Comparison of ENCODE assay signal across 24 mouse cellular contexts in genomic region chr7:40275078-40275477, GRCm38 (mm10).
A peak's percentile ranks its signal among the peaks of the same experiment; 100 is the strongest.
DNase-seq lines count a peak whose midpoint lies in the region; ATAC-seq and TF ChIP-seq lines count a peak whose summit lies in the region.
"Had no signal": no experiment of that assay in that cellular context is flagged by ENCODE, and none has a peak within 500 bp of the region (broad histone marks: within the 10 kb centered on the region; RNA-seq: fewer than 3 reads in every experiment).

No protein-coding gene starts in this region.

- TF ChIP-seq CTCF in cerebellum, adult 2 months (IDR thresholded peaks at IDR 0.05; ENCODE audit: borderline replicate concordance, insufficient read depth, low read depth, low read length): no peak

- no peak overlapping the region for H3K4me3 ChIP-seq in hindbrain, embryonic 11.5 days (ENCODE audit: low read depth, low read length)
- H3K4me3 ChIP-seq in hindbrain, embryonic 16.5 days (ENCODE audit: low read length): no peak overlapping the region
- H3K4me3 ChIP-seq in midbrain, embryonic 12.5 days: no peak overlapping the region
- H3K4me3 ChIP-seq in midbrain, embryonic 11.5 days (ENCODE audit: low read depth, low read length): no peak overlapping the region
- no peak overlapping the region for H3K4me3 ChIP-seq in embryonic facial prominence, embryonic 11.5 days (ENCODE audit: low read depth, low read length)
- H3K4me3 ChIP-seq in neural tube, embryonic 14.5 days (ENCODE audit: low read depth, low read length): no peak overlapping the region
- no peak overlapping the region for H3K4me3 ChIP-seq in cerebellum, adult 2 months (replicated peaks; ENCODE audit: insufficient read depth, low read depth, low read length)
- H3K4me3 ChIP-seq: embryonic facial prominence, embryonic 15.5 days; limb, embryonic 13.5 days; liver, embryonic 12.5 days; midbrain, embryonic 10.5 days had no signal

- H3K9ac ChIP-seq in hindbrain, embryonic 11.5 days (ENCODE audit: low read depth, low read length): no peak overlapping the region
- no peak overlapping the region; the same call in 1 of the 2 replicates for H3K9ac ChIP-seq in hindbrain, embryonic 16.5 days (ENCODE audit: low read depth, low read length)
- no peak overlapping the region for H3K9ac ChIP-seq in midbrain, embryonic 12.5 days (replicated peaks)
- no peak overlapping the region for H3K9ac ChIP-seq in midbrain, embryonic 11.5 days (ENCODE audit: low read length)
- no peak overlapping the region for H3K9ac ChIP-seq in embryonic facial prominence, embryonic 11.5 days (replicated peaks; ENCODE audit: low read length)
- no peak overlapping the region for H3K9ac ChIP-seq in neural tube, embryonic 14.5 days (replicated peaks; ENCODE audit: low read depth, low read length)
- H3K9ac ChIP-seq: embryonic facial prominence, embryonic 15.5 days; limb, embryonic 13.5 days; liver, embryonic 12.5 days had no signal

- DNase-seq in hindbrain, embryonic 11.5 days (ENCODE audit: low spot score): peak; percentile 4
- no peak for DNase-seq in midbrain, embryonic 11.5 days (ENCODE audit: low spot score, missing footprints)
- DNase-seq in embryonic facial prominence, embryonic 11.5 days (ENCODE audit: low spot score): no peak
- no peak for DNase-seq in cerebellum, adult 2 months
- DNase-seq: cerebellum, adult 11 months; cerebellum, postnatal 36 days; kidney, adult 9 months; kidney, postnatal 14 days; lung, adult 18-20 months; lung, postnatal 10 days; right cerebral cortex, postnatal 14 days; thymus, adult 2 months had no signal

- H3K27ac ChIP-seq in hindbrain, embryonic 11.5 days (ENCODE audit: low read depth, low read length): 0 out of 2 replicates have a peak overlapping the region, but pooled peaks have one; percentile 30
- H3K27ac ChIP-seq in hindbrain, embryonic 16.5 days (ENCODE audit: low read depth, low read length): no peak overlapping the region
- H3K27ac ChIP-seq in midbrain, embryonic 12.5 days (replicated peaks): no peak overlapping the region
- no peak overlapping the region for H3K27ac ChIP-seq in midbrain, embryonic 11.5 days (ENCODE audit: low read depth, low read length)
- H3K27ac ChIP-seq in embryonic facial prominence, embryonic 11.5 days (replicated peaks; ENCODE audit: low read depth, low read length): no peak overlapping the region
- H3K27ac ChIP-seq in neural tube, embryonic 14.5 days (ENCODE audit: low read depth, low read length): no peak overlapping the region
- no peak overlapping the region for H3K27ac ChIP-seq in cerebellum, adult 2 months (ENCODE audit: insufficient read depth, low read length)
- H3K27ac ChIP-seq: embryonic facial prominence, embryonic 15.5 days; limb, embryonic 13.5 days; liver, embryonic 12.5 days; stomach, postnatal 0 days had no signal

- TF ChIP-seq POLR2A in cerebellum, adult 2 months (IDR thresholded peaks at IDR 0.05; ENCODE audit: borderline replicate concordance, insufficient read depth, low read length): no peak

- peak; percentile 59; the same call in 1 of the 2 replicates for ATAC-seq in hindbrain, embryonic 11.5 days (ENCODE audit: low FRiP score)
- ATAC-seq in hindbrain, embryonic 16.5 days: no peak
- ATAC-seq in midbrain, embryonic 12.5 days (ENCODE audit: low FRiP score, low read depth): 0 out of 2 replicates have a peak, but pooled peaks have one; percentile 0
- ATAC-seq in midbrain, embryonic 11.5 days (ENCODE audit: low FRiP score): no peak
- 0 out of 2 replicates have a peak, but pooled peaks have one; percentile 5 for ATAC-seq in embryonic facial prominence, embryonic 11.5 days (replicated peaks; ENCODE audit: insufficient number of reproducible peaks, low FRiP score, low TSS enrichment, low read depth)
- ATAC-seq in neural tube, embryonic 14.5 days (ENCODE audit: low read depth): peak; percentile 41; the same call in 1 of the 2 replicates
- ATAC-seq: CD4-positive, CD25-positive, alpha-beta regulatory T cell, adult 4 months; forebrain, embryonic 14.5 days; intestine, embryonic 16.5 days; liver, embryonic 12.5 days had no signal

- H3K4me2 ChIP-seq in hindbrain, embryonic 11.5 days (replicated peaks; ENCODE audit: low read depth, low read length): no peak overlapping the region
- no peak overlapping the region for H3K4me2 ChIP-seq in hindbrain, embryonic 16.5 days (ENCODE audit: low read length)
- no peak overlapping the region for H3K4me2 ChIP-seq in midbrain, embryonic 12.5 days (replicated peaks)
- H3K4me2 ChIP-seq in midbrain, embryonic 11.5 days: no peak overlapping the region
- no peak overlapping the region for H3K4me2 ChIP-seq in embryonic facial prominence, embryonic 11.5 days (ENCODE audit: low read depth, low read length)
- no peak overlapping the region for H3K4me2 ChIP-seq in neural tube, embryonic 14.5 days (ENCODE audit: low read depth, low read length)
- H3K4me2 ChIP-seq: embryonic facial prominence, embryonic 15.5 days; heart, embryonic 11.5 days; limb, embryonic 13.5 days; liver, embryonic 12.5 days had no signal

- no peaks in the 10 kb centered on the region for H3K36me3 ChIP-seq in hindbrain, embryonic 11.5 days (ENCODE audit: control insufficient read depth, insufficient read depth, low read length)
- no peaks in the 10 kb centered on the region for H3K36me3 ChIP-seq in hindbrain, embryonic 16.5 days (ENCODE audit: control insufficient read depth, insufficient read depth, low read length)
- no peaks in the 10 kb centered on the region for H3K36me3 ChIP-seq in midbrain, embryonic 12.5 days
- no peaks in the 10 kb centered on the region for H3K36me3 ChIP-seq in midbrain, embryonic 11.5 days (ENCODE audit: control insufficient read depth, insufficient read depth, low read length)
- H3K36me3 ChIP-seq in embryonic facial prominence, embryonic 11.5 days (replicated peaks; ENCODE audit: control insufficient read depth, insufficient read depth, low read depth, low read length): no peaks in the 10 kb centered on the region
- H3K36me3 ChIP-seq in neural tube, embryonic 14.5 days (ENCODE audit: control insufficient read depth, insufficient read depth, low read length): no peaks in the 10 kb centered on the region
- H3K36me3 ChIP-seq: embryonic facial prominence, embryonic 15.5 days; limb, embryonic 13.5 days; liver, embryonic 12.5 days; midbrain, embryonic 10.5 days had no signal

- H3K9me3 ChIP-seq in hindbrain, embryonic 11.5 days (ENCODE audit: control insufficient read depth, low read length): no peaks in the 10 kb centered on the region
- H3K9me3 ChIP-seq in hindbrain, embryonic 16.5 days (ENCODE audit: control insufficient read depth, low read length): no peaks in the 10 kb centered on the region
- no peaks in the 10 kb centered on the region for H3K9me3 ChIP-seq in midbrain, embryonic 12.5 days
- H3K9me3 ChIP-seq in midbrain, embryonic 11.5 days (ENCODE audit: control insufficient read depth, low read length): no peaks in the 10 kb centered on the region
- no peaks in the 10 kb centered on the region for H3K9me3 ChIP-seq in embryonic facial prominence, embryonic 11.5 days (replicated peaks; ENCODE audit: control insufficient read depth, low read length)
- H3K9me3 ChIP-seq in neural tube, embryonic 14.5 days (ENCODE audit: control insufficient read depth, low read length): no peaks in the 10 kb centered on the region
- H3K9me3 ChIP-seq: embryonic facial prominence, embryonic 15.5 days; limb, embryonic 13.5 days; liver, embryonic 12.5 days; midbrain, embryonic 10.5 days had no signal

- H3K27me3 ChIP-seq in hindbrain, embryonic 11.5 days (ENCODE audit: control insufficient read depth, insufficient read depth, low read length): no peaks in the 10 kb centered on the region
- peaks cover 4% of the 10 kb centered on the region; the same call in 1 of the 2 replicates for H3K27me3 ChIP-seq in hindbrain, embryonic 16.5 days (replicated peaks; ENCODE audit: control insufficient read depth, insufficient read depth, low read length)
- peaks cover 41% of the 10 kb centered on the region for H3K27me3 ChIP-seq in midbrain, embryonic 12.5 days
- H3K27me3 ChIP-seq in midbrain, embryonic 11.5 days (ENCODE audit: control insufficient read depth, insufficient read depth, low read length): peaks cover 2% of the 10 kb centered on the region
- H3K27me3 ChIP-seq in embryonic facial prominence, embryonic 11.5 days (ENCODE audit: control insufficient read depth, insufficient read depth, low read length): no peaks in the 10 kb centered on the region
- no peaks in the 10 kb centered on the region for H3K27me3 ChIP-seq in neural tube, embryonic 14.5 days (ENCODE audit: control insufficient read depth, insufficient read depth, low read length)
- no peaks in the 10 kb centered on the region for H3K27me3 ChIP-seq in cerebellum, adult 2 months (ENCODE audit: control insufficient read depth, insufficient read depth, low read length)
- H3K27me3 ChIP-seq: embryonic facial prominence, embryonic 15.5 days; limb, embryonic 13.5 days; liver, embryonic 12.5 days had no signal

- H3K4me1 ChIP-seq in hindbrain, embryonic 11.5 days (replicated peaks; ENCODE audit: control insufficient read depth, insufficient read depth, low read length): no peaks in the 10 kb centered on the region; the same call in 1 of the 2 replicates
- peaks cover 8% of the 10 kb centered on the region for H3K4me1 ChIP-seq in hindbrain, embryonic 16.5 days (ENCODE audit: control insufficient read depth, insufficient read depth, low read depth, low read length)
- peaks cover 12% of the 10 kb centered on the region; the same call in 1 of the 2 replicates for H3K4me1 ChIP-seq in midbrain, embryonic 12.5 days
- H3K4me1 ChIP-seq in midbrain, embryonic 11.5 days (ENCODE audit: control insufficient read depth, insufficient read depth, low read length): peaks cover 13% of the 10 kb centered on the region
- no peaks in the 10 kb centered on the region for H3K4me1 ChIP-seq in embryonic facial prominence, embryonic 11.5 days (ENCODE audit: control insufficient read depth, insufficient read depth, low read length)
- H3K4me1 ChIP-seq in neural tube, embryonic 14.5 days (ENCODE audit: control insufficient read depth, insufficient read depth, low read length): 0 out of 2 replicates have a peak, but pooled peaks cover 2% of the 10 kb centered on the region
- H3K4me1 ChIP-seq in cerebellum, adult 2 months (ENCODE audit: control insufficient read depth, insufficient read depth, low read length): no peaks in the 10 kb centered on the region
- H3K4me1 ChIP-seq: limb, embryonic 13.5 days; liver, embryonic 12.5 days had no signal

- WGBS in hindbrain, embryonic 11.5 days: 44% methylated on average over 9 of the region's 9 CpGs
- WGBS in hindbrain, embryonic 16.5 days: 46% methylated on average over 9 of the region's 9 CpGs
- WGBS in midbrain, embryonic 12.5 days: 71% methylated on average over 9 of the region's 9 CpGs
- 58% methylated on average over 9 of the region's 9 CpGs for WGBS in midbrain, embryonic 11.5 days
- WGBS in embryonic facial prominence, embryonic 11.5 days: 69% methylated on average over 9 of the region's 9 CpGs
- 43% methylated on average over 9 of the region's 9 CpGs for WGBS in neural tube, embryonic 14.5 days
- WGBS in cerebellum, adult 2 months: 19% methylated on average over 9 of the region's 9 CpGs

Comparison
In these comparisons a context has a peak if more than half of its experiments do, and no peak if none do; other contexts are left out.
1. ATAC-seq: peak in hindbrain, embryonic 11.5 days (single experiment), midbrain, embryonic 12.5 days (single experiment), embryonic facial prominence, embryonic 11.5 days (single experiment) and neural tube, embryonic 14.5 days (single experiment); none in hindbrain, embryonic 16.5 days (single experiment) and midbrain, embryonic 11.5 days (single experiment).